Mouse (Mus musculus): ENCODE measurements at regions not wholly inside any gene's neighbourhood (a gene's known extent, or its start where the extent isn't known, plus 50 kb on each side); places are given as distances from the start of the nearest gene placed in this dataset.

- TF ChIP-seq CTCF (IDR thresholded peaks at IDR 0.05) (no peak), EP300 (IDR thresholded peaks at IDR 0.05) (no peak)
These were observed 337.8 kb downstream of the Pmp22 start for GRCm38 (mm10) chr11:63466541-63466940.
